Mouse (Mus musculus) retina, adult 2 months (tissue): ENCODE results near the gene Tsr3.
A peak's percentile ranks its signal among the peaks of the same experiment; 100 is the strongest.

ENCODE experiments used
- DNase-seq: peaks from one replicate; pipeline ENCODE4 v3.0.0-alpha.2; 2012; ENCODE audit warnings: low read depth, low spot score

Gene Tsr3

GRCm38 (mm10) chr17:25243131-25243780 lies 3.3 kb downstream of the Tsr3 start:
- DNase-seq: no peak

- DNase-seq: no peak
Measured at GRCm38 (mm10) chr17:25244239-25244638, 4.3 kb downstream of the Tsr3 start.

DNA sequence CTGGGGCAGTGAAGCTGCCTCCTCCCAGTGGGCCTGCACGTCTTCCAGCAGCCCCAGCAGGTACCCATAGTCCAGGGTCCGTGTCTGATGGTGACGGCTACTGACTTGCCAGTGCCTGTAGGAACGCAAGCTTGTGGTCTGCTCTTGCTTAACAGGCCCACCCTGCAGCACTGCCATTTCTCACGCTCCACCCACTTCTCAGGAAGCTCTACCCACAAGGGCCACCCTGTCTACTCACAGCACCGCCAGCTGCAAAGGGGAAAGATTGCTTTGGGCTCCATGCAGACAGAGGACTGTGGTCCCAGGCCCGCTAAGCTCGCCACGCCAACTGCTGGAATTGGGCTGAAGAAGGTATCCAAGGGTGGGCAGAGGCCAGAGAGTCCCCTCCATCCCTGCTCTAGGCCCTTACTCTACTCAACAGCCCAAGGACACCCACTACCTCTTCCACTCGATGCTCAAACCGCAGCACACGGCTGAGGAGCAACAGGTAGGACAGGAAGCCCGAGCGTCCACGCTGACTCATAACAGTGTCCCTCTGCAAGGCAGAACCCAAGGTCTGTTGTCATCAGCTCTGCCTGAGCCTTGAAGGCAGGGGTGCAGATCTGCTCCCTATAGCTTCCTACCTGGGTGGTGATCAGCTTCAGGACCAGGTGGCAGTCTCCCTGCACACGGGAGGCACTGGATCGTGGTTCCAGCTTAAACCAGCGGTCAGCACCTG lies 8.2 kb downstream of the Tsr3 start:
- no peak for DNase-seq

DNA sequence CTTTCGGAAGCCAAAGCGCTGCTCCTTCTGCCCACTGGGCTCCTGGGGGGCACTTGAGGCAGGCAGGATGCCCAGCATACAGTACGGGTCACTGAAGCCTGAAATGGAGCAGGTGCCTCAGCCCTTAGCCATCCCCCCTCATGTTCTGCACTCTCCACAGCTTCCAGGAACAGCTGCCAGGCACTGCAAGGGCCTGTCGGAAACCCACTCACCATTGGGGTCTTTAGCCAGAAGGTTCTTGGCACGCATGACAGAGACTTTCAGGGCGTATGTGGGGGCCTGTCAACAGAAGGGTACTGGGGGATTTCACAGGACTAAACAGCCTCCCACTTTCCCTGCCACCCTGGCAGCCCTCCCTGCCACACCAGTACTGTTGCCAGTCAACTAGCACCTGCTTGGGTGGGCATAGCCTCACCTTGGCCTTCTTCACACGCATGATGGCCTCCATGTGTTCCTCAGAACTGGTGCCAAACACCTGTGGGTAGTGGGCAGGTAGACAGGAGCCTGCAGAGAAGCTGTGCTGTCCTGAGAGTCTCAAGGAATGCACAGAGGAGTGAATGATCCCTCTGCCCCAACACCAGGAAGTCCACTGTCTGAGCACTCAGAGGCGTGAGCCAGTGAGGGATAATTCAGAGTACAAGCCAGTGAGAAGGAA lies 10.3 kb downstream of the Tsr3 start:
- DNase-seq: no peak

DNA sequence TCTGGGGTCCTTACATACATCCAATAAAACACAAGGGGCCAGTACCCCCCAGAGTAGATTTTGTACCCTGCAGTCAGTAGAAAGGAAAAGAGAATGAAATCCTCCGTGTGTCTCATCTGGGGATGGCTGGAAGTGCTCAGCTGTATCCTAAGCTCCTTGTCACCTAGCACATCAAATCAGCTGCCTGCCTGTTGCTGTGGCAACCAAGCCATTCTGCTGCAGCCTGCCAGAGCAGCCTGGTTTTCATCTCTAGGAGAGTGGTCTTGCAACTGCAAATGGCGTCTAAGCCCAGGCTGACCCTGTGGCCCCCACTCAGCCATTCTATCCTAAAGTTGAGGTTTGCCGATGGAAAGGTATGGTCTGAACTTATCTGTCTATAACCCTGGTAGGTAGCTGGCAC lies 12.7 kb downstream of the Tsr3 start:
- DNase-seq: no peak

DNA sequence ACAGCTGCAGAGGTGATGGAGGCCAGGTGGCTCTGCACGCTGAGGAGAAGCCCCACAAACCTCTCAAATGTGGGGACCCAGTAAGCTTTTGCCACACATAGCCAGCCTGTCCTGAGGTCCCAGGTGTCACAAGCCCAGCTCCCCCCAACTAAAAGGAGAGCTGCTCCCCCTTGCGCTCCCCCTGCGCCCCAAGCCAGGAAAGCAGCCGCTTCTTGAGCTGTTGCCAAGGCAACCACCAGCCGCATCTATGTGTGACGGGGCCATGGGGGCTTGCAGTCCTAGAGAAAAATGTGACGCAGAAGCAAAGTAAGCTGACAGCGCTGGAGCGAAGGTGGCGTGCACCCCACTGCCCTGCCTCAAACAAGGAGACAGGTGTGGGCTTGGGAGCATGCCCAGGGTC lies 13.8 kb downstream of the Tsr3 start:
- no peak for DNase-seq

- no peak for DNase-seq
Measured at GRCm38 (mm10) chr17:25255110-25255509, 15.1 kb downstream of the Tsr3 start.

GRCm38 (mm10) chr17:25256140-25256754 lies 16.3 kb downstream of the Tsr3 start, which contains the start of gene Baiap3:
Gene Baiap3 (minus strand): TSS chr17:25256364.
- DNase-seq: no peak

- DNase-seq: no peak
Measured at GRCm38 (mm10) chr17:25257804-25258261, 17.9 kb downstream of the Tsr3 start.

DNA sequence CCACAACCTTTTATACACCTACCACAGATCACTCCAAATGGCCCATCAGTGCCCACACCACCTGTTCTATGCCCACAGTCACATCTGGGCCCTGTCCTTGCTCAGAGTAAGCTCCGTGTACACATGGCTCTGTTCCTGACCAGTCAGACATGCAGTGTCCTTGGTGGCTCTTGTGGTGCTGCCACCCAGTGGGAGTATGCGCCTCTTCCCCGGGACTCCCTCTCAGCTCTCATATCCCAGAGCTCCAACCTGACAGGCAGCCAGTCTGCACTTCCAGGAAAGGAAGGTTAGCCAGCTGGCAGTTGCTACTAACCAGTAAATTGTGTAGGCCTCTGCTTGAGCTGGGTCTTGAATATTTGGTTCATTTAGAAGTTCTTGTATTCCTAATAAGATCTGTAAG lies 24.5 kb downstream of the Tsr3 start:
- no peak for DNase-seq

GRCm38 (mm10) chr17:25270795-25271335 lies 30.9 kb downstream of the Tsr3 start:
- DNase-seq: no peak

GRCm38 (mm10) chr17:25272326-25272725 lies 32.4 kb downstream of the Tsr3 start:
- DNase-seq: no peak

DNA sequence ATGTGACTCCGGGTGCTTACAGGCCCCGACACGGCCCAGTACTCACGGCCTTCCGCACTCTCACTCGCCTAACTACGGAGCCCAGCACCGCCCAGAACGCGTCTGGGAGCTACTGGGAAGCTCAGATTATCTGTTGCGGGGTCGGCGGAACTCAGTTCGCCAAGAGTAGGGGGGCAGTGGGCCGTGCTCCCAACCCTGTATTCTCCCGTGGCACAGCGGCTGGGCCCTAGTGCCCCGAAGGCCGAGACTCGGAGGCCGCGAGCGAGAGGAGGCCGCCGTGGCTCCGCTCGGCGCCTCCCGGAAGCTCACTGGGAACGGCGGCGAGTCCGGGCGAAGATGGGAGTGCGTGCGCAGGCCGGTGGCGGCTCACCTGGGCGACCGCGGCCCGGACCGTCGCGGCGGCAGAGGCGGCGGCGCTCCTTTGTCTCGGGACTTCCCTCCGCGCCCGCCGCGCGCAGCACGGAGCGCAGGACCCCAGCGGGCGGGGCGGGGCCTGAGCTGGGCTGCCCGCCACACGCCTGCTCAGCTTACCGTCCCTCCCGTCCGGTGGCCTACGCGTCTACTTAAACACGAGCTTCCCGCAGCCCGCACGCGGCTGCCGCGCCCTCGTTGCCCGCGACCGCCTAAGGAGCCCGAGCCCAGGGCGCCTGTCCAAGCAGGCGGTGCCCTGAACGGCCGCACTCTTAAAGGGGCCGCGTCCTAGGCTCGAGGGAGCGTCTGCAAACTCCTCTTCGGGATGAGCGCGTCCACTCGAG lies 33.2 kb downstream of the Tsr3 start:
- DNase-seq: no peak

DNA sequence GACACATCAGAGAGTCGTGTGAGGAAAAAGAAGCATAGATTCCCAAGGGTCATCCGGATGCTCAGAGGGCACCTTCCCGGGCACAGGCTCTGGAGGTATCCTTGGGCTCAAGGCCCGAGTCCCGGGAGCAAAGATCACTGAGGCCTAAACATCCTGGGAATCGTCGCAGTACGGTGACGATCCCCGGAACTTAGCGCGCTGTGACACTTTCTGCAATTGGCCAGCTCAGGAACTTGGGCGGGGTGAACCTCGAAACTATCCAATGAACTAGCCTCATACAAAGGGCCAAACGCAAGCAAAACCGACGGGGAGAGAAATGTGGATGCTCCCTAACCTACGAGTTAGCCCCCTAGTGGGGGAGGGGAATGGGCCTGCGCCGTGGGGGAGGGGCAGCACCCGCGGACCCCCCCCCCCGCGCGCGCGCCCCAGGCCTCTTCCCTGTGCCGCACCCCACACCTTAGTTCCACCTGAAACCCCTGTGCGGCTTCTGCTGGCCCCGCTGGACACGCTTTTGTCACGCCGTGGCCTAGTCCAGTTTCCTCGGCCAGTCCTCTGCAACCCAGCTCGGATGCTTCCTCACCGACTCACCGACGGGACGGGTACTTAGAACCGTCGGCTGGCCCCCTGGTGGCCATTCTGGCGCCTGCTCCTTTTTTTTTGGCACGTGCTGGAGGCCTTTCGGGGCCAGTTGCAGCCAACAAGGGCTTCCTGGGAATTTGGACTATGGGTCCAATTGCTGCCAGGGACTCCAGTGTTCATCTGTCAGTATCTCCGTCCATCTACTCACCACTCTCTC lies 33.9 kb downstream of the Tsr3 start:
- DNase-seq: peak; percentile 100

- no peak for DNase-seq
Measured at GRCm38 (mm10) chr17:25274571-25275346, 34.8 kb downstream of the Tsr3 start, which contains the start of gene Ube2i. Gene Ube2i (minus strand): TSS chr17:25274622.

DNA sequence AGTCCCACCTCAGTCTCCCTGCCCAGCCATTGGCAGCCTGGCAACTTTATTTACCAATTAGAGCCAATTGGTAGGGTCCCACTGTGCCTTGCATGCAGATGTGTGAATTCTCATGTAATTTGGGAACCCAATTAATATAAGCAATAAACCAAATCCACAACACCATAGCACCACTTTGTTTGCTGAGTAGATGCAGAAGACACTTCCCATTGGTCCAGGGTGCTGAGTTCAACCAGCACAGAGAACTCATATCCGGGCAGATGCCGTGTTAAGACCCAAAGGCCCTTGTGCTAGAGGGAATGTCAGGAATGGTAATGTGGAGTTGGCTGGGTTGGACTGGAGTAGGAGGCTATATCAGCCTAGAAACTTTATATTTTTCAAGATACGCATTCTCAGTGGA lies 35.9 kb downstream of the Tsr3 start:
- no peak for DNase-seq

DNA sequence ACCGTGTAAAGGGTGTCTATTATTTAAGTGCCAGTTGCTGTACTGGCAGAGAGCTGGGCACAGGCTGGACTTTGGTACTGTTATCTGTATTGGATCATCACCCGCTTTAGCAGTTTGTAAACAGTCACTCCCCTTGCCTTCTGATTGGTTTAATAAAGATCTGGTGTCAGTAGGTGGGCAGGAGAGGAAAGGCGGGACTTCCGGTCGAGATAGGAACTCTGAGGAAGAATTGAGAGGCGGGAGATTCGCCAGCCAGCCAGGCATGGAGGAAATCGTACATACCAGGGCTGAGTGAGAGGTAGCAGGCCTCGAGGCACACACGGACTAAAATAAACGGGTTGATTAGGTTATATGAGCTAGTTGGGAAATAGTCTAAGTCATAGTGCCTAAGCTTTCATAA lies 42.2 kb downstream of the Tsr3 start:
- DNase-seq: no peak

GRCm38 (mm10) chr17:25285033-25285432 lies 45.1 kb downstream of the Tsr3 start:
- peak; percentile 57 for DNase-seq

- no peak for DNase-seq
Measured at GRCm38 (mm10) chr17:25288842-25289241, 48.9 kb downstream of the Tsr3 start.

- no peak for DNase-seq
Measured at GRCm38 (mm10) chr17:25290411-25290810, 50.4 kb downstream of the Tsr3 start.
